Mouse (Mus musculus) limb, embryonic 13.5 days (tissue): ENCODE measurements around the gene Prss48. TPM values are rescaled to one million over a fixed set of nuclear protein-coding genes. Genes with fewer than 3 reads are reported as not detected.

Experiments used
- ATAC-seq: fragments of 200-750 bp; cut with Nextera tagmentation; 2 replicates; pipeline ENCODE4 v1.8.0; 2017; ENCODE audit warnings: low read depth, moderate number of reproducible peaks, moderate TSS enrichment; ENCODE audit not compliant: low FRiP score
- H3K27ac ChIP-seq: fragments of 300-500 bp; sonication (generic); 2 replicates; pipeline ENCODE4 v1.5.1; 2015; ENCODE audit warnings: inconsistent platforms, mild to moderate bottlenecking, moderate library complexity
- H3K27me3 ChIP-seq: fragments of 300-500 bp; sonication (generic); 2 replicates; pipeline ENCODE4 v1.6.1; 2015; ENCODE audit warnings: mild to moderate bottlenecking, inconsistent platforms
- H3K36me3 ChIP-seq: fragments of 300-500 bp; sonication (generic); 2 replicates; pipeline ENCODE4 v1.6.1; 2015; ENCODE audit warnings: inconsistent platforms, mild to moderate bottlenecking, moderate library complexity
- H3K4me1 ChIP-seq: fragments of 300-500 bp; sonication (generic); 2 replicates; pipeline ENCODE4 v1.6.1; 2015; ENCODE audit warnings: inconsistent platforms
- H3K4me2 ChIP-seq: fragments of 300-500 bp; sonication (generic); replicated peaks from 2 replicates; pipeline ENCODE4 v1.6.1; 2015; ENCODE audit warnings: inconsistent platforms, mild to moderate bottlenecking, moderate library complexity
- H3K4me3 ChIP-seq: fragments of 300-500 bp; sonication (generic); 2 replicates; pipeline ENCODE4 v1.5.1; 2015; ENCODE audit warnings: moderate library complexity, mild to moderate bottlenecking, inconsistent platforms
- H3K9ac ChIP-seq: fragments of 300-500 bp; sonication (generic); 2 replicates; pipeline ENCODE4 v1.6.1; 2015; ENCODE audit warnings: mild to moderate bottlenecking, inconsistent platforms
- H3K9me3 ChIP-seq: fragments of 300-500 bp; sonication (generic); 2 replicates; pipeline ENCODE4 v1.6.1; 2016; ENCODE audit warnings: inconsistent platforms
- WGBS: fragments of 180-500 bp; shearing (Covaris S2); methylation state at CpG from one replicate; pipeline ENCODE4 v1.1.7; 2015; 5-methylcytosine and 5-hydroxymethylcytosine counted together
- polyA plus RNA-seq: library from polyadenylated mRNA; unstranded; fragments of >200 nt; fragmentation: Nextera tagmentation; extraction: Ambion mirVana; gene quantifications from 2 replicates; pipeline ENCODE4 v1.2.1, GENCODE M21; 2015

Prss48 gene
- polyA plus RNA-seq, 1 experiment from 2014 or later, result not detected

- Histone ChIP-seq H3K4me3 (no peak overlapping the region), H3K27ac (no peak overlapping the region), H3K27me3 (no peaks in the 10 kb centered on the region), H3K9ac (no peak overlapping the region), H3K9me3 (no peaks in the 10 kb centered on the region), H3K4me1 (peaks cover 20% of the 10 kb centered on the region), H3K4me2 (no peak overlapping the region), H3K36me3 (no peaks in the 10 kb centered on the region)
- WGBS, result 85% methylated on average over 8 of the region's 8 CpGs
- ATAC-seq, result no peak
These were observed 33.3 kb downstream of the Prss48 start for GRCm38 (mm10) chr3:85969040-85969439.

- Histone ChIP-seq H3K27ac (no peak overlapping the region), H3K27me3 (no peaks in the 10 kb centered on the region), H3K4me3 (no peak overlapping the region), H3K4me2 (no peak overlapping the region), H3K9ac (no peak overlapping the region), H3K9me3 (peaks cover 9% of the 10 kb centered on the region), H3K4me1 (peaks cover 4% of the 10 kb centered on the region; the same call in 1 of the 2 replicates), H3K36me3 (no peaks in the 10 kb centered on the region)
- 84% methylated on average over 4 of the region's 4 CpGs for WGBS
- no peak for ATAC-seq
These were observed 36.8 kb downstream of the Prss48 start for GRCm38 (mm10) chr3:85965479-85965878.

- peaks cover 9% of the 10 kb centered on the region for H3K9me3 ChIP-seq
- 15% methylated on average over 5 of the region's 5 CpGs for WGBS
- no peaks in the 10 kb centered on the region for H3K27me3 ChIP-seq
- H3K4me3 ChIP-seq, result no peak overlapping the region
- no peak for ATAC-seq
- no peak overlapping the region for H3K4me2 ChIP-seq
- no peaks in the 10 kb centered on the region for H3K36me3 ChIP-seq
- no peak overlapping the region for H3K27ac ChIP-seq
- H3K4me1 ChIP-seq, result no peaks in the 10 kb centered on the region
- no peak overlapping the region for H3K9ac ChIP-seq
These were observed 41.2 kb downstream of the Prss48 start for GRCm38 (mm10) chr3:85961134-85961533.

GRCm38 (mm10) chr3:85959669-85960068, 42.6 kb downstream of the Prss48 start:
- 95% methylated on average over 1 of the region's 1 CpGs for WGBS
- H3K4me2 ChIP-seq, result no peak overlapping the region
- H3K4me3 ChIP-seq, result no peak overlapping the region
- ATAC-seq, result no peak
- H3K27ac ChIP-seq, result no peak overlapping the region
- no peaks in the 10 kb centered on the region for H3K36me3 ChIP-seq
- H3K4me1 ChIP-seq, result no peaks in the 10 kb centered on the region
- peaks cover 9% of the 10 kb centered on the region for H3K9me3 ChIP-seq
- no peaks in the 10 kb centered on the region for H3K27me3 ChIP-seq
- H3K9ac ChIP-seq, result no peak overlapping the region

- no peak for ATAC-seq
- H3K36me3 ChIP-seq, result no peaks in the 10 kb centered on the region
- WGBS, result 87% methylated on average over 5 of the region's 5 CpGs
- H3K9ac ChIP-seq, result no peak overlapping the region
- H3K4me1 ChIP-seq, result no peaks in the 10 kb centered on the region
- no peak overlapping the region for H3K27ac ChIP-seq
- no peaks in the 10 kb centered on the region for H3K27me3 ChIP-seq
- H3K9me3 ChIP-seq, result no peaks in the 10 kb centered on the region
- no peak overlapping the region for H3K4me2 ChIP-seq
- no peak overlapping the region for H3K4me3 ChIP-seq
These were observed 46.6 kb downstream of the Prss48 start for GRCm38 (mm10) chr3:85955704-85956103.

- no peak for ATAC-seq
- Histone ChIP-seq H3K4me2 (no peak overlapping the region), H3K9ac (no peak overlapping the region), H3K4me3 (no peak overlapping the region), H3K4me1 (no peaks in the 10 kb centered on the region), H3K27me3 (no peaks in the 10 kb centered on the region), H3K36me3 (no peaks in the 10 kb centered on the region), H3K27ac (no peak overlapping the region), H3K9me3 (no peaks in the 10 kb centered on the region)
- WGBS, result 84% methylated on average over 9 of the region's 9 CpGs
These were observed 47.0 kb downstream of the Prss48 start for GRCm38 (mm10) chr3:85955269-85955668.

GRCm38 (mm10) chr3:85952696-85953283, 49.5 kb downstream of the Prss48 start:
- H3K9ac ChIP-seq, result no peak overlapping the region
- no peak for ATAC-seq
- no peaks in the 10 kb centered on the region for H3K4me1 ChIP-seq
- WGBS, result 71% methylated on average over 10 of the region's 10 CpGs
- no peaks in the 10 kb centered on the region for H3K27me3 ChIP-seq
- H3K27ac ChIP-seq, result no peak overlapping the region
- no peak overlapping the region for H3K4me3 ChIP-seq
- no peaks in the 10 kb centered on the region for H3K36me3 ChIP-seq
- peaks cover 4% of the 10 kb centered on the region; the same call in 1 of the 2 replicates for H3K9me3 ChIP-seq
- H3K4me2 ChIP-seq, result no peak overlapping the region

GRCm38 (mm10) chr3:85950914-85951313, 51.4 kb downstream of the Prss48 start:
- H3K4me1 ChIP-seq, result no peaks in the 10 kb centered on the region

More at GRCm38 (mm10) chr3:85950914-85951313, 51.4 kb downstream of the Prss48 start:
- WGBS, result 82% methylated on average over 4 of the region's 4 CpGs
- H3K4me3 ChIP-seq, result no peak overlapping the region
- H3K9ac ChIP-seq, result no peak overlapping the region
- no peak for ATAC-seq
- no peak overlapping the region for H3K4me2 ChIP-seq
- H3K36me3 ChIP-seq, result no peaks in the 10 kb centered on the region
- H3K9me3 ChIP-seq, result peaks cover 4% of the 10 kb centered on the region; the same call in 1 of the 2 replicates
- H3K27ac ChIP-seq, result no peak overlapping the region
- H3K27me3 ChIP-seq, result no peaks in the 10 kb centered on the region

Other genes with a start within 250 kb of the Prss48 start
- 3.0 and 3.1 TPM in 2 replicates for gene Fam160a1, start 185.2 kb downstream of the Prss48 start, polyA plus RNA-seq
- 1.7 TPM in 2 replicates for gene Glt28d2, start 115.0 kb downstream of the Prss48 start, polyA plus RNA-seq
- 4.4 and 6.1 TPM in 2 replicates for gene Gm37240, start 115.0 kb downstream of the Prss48 start, polyA plus RNA-seq
- gene Sh3d19, start 31.4 kb downstream of the Prss48 start, polyA plus RNA-seq, result 16.1 and 18.6 TPM in 2 replicates
- 1,282 and 1,324 TPM in 2 replicates for gene Rps3a1, start 140.2 kb upstream of the Prss48 start, polyA plus RNA-seq
- gene Lrba, start 222.2 kb upstream of the Prss48 start, polyA plus RNA-seq, result 6.4 and 7.7 TPM in 2 replicates